Mouse (Mus musculus) hindbrain, embryonic 16.5 days (tissue): ENCODE data around the gene Cdh8. TPM values are rescaled to one million over a fixed set of nuclear protein-coding genes. Genes with fewer than 3 reads are reported as not detected.

Experiments used
- ATAC-seq: fragments of 200-750 bp; cut with Nextera tagmentation; 2 replicates; pipeline ENCODE4 v1.8.0; 2017; ENCODE audit warnings: moderate TSS enrichment, moderate library complexity
- H3K27ac ChIP-seq: fragments of 300-500 bp; sonication (generic); 2 replicates; pipeline ENCODE4 v1.5.1; 2014; ENCODE audit warnings: low read depth, mild to moderate bottlenecking, control low read depth, low read length, moderate library complexity
- H3K27me3 ChIP-seq: fragments of 300-500 bp; sonication (generic); replicated peaks from 2 replicates; pipeline ENCODE4 v1.6.1; 2014; ENCODE audit warnings: low read length; ENCODE audit not compliant: control insufficient read depth, insufficient read depth
- H3K36me3 ChIP-seq: fragments of 300-500 bp; sonication (generic); 2 replicates; pipeline ENCODE4 v1.6.1; 2014; ENCODE audit warnings: mild to moderate bottlenecking, low read length, moderate library complexity, mixed read lengths; ENCODE audit not compliant: control insufficient read depth, insufficient read depth
- H3K4me1 ChIP-seq: fragments of 300-500 bp; sonication (generic); 2 replicates; pipeline ENCODE4 v1.6.1; 2014; ENCODE audit warnings: low read depth, low read length; ENCODE audit not compliant: control insufficient read depth, insufficient read depth
- H3K4me2 ChIP-seq: fragments of 300-500 bp; sonication (generic); 2 replicates; pipeline ENCODE4 v1.6.1; 2014; ENCODE audit warnings: mild to moderate bottlenecking, low read length, control low read depth, moderate library complexity
- H3K4me3 ChIP-seq: fragments of 300-500 bp; sonication (generic); 2 replicates; pipeline ENCODE4 v1.5.1; 2014; ENCODE audit warnings: mild to moderate bottlenecking, low read length, control low read depth, moderate library complexity
- H3K9ac ChIP-seq: fragments of 300-500 bp; sonication (generic); 2 replicates; pipeline ENCODE4 v1.6.1; 2014; ENCODE audit warnings: low read depth, mild to moderate bottlenecking, control low read depth, low read length, moderate library complexity
- H3K9me3 ChIP-seq: fragments of 300-500 bp; sonication (generic); 2 replicates; pipeline ENCODE4 v1.6.1; 2014; ENCODE audit warnings: mild to moderate bottlenecking, low read length, moderate library complexity; ENCODE audit not compliant: control insufficient read depth
- WGBS: fragments of 180-500 bp; shearing (Covaris S2); extraction: QIAGEN DNeasy Blood & Tissue Kit; methylation state at CpG from one replicate; pipeline ENCODE4 v1.1.7; 2014; 5-methylcytosine and 5-hydroxymethylcytosine counted together
- polyA plus RNA-seq: library from polyadenylated mRNA; unstranded; fragments of >200 nt; fragmentation: Nextera tagmentation; extraction: Ambion mirVana; gene quantifications from 2 replicates; pipeline ENCODE4 v1.2.1, GENCODE M21; 2015

The Cdh8 gene
- polyA plus RNA-seq, 1 experiment from 2014 or later: 65.2 TPM

DNA sequence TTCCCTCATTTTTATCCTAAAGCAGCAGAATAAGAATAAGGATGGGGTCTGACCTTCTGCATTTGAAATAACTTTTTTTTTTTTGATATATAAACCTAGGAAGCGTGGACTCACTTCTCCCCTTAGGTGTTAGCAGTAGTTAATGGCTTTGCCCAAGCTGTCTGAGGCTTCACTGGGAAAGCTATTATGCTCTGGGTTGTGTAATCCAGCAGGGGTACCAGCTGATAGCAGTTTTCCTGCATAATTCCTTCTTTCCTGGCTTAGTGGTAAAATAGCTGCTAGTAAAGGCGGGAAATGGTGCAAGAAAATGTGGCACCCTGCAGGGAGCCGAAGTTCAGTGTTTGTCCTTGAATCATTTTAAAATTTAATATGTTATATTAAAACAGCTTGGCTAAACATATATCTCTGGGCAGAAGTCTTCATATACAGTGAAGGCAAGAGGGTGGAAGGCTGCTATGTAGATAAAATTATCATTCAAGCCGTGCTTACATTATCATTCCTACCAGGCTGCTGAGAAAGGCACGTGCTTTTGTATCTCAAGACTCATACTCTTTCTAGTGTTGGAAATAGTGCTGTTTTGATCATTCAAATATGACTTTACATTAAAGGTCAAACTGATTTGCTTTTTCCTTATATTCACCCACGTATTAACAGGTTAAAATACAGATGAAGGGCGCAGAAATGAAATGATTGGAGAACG is 367.5 kb downstream of the Cdh8 start:
- 71% methylated on average over 8 of the region's 8 CpGs for WGBS
- Histone ChIP-seq H3K36me3 (no peaks in the 10 kb centered on the region), H3K4me3 (no peak overlapping the region), H3K27me3 (no peaks in the 10 kb centered on the region), H3K27ac (no peak overlapping the region), H3K9me3 (no peaks in the 10 kb centered on the region), H3K4me2 (no peak overlapping the region), H3K4me1 (no peaks in the 10 kb centered on the region), H3K9ac (no peak overlapping the region)
- no peak for ATAC-seq

DNA sequence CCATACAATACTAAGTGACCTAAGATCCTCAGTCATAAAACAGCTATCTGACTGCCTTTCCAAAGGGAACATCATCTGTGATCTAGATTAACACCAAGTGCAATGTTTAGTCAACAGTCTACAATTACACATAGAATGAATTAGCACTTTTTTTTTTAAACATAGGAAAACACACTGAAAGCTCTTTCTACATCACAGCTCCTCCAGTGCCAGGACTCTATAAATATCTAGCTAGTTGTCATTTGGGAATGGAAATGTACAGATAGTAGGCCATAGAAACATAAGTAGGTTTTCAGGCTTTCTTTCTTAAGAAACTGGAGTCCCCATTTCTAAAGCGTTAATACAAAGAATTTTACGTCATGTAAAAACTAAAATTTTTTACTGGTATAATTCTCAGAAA is 375.8 kb downstream of the Cdh8 start:
- no peak overlapping the region for H3K27ac ChIP-seq
- H3K4me2 ChIP-seq: no peak overlapping the region
- no peak overlapping the region for H3K9ac ChIP-seq
- ATAC-seq: no peak
- WGBS: 97% methylated on average over 2 of the region's 2 CpGs
- H3K4me1 ChIP-seq: no peaks in the 10 kb centered on the region
- no peak overlapping the region for H3K4me3 ChIP-seq
- H3K36me3 ChIP-seq: no peaks in the 10 kb centered on the region
- H3K9me3 ChIP-seq: no peaks in the 10 kb centered on the region
- H3K27me3 ChIP-seq: no peaks in the 10 kb centered on the region

DNA sequence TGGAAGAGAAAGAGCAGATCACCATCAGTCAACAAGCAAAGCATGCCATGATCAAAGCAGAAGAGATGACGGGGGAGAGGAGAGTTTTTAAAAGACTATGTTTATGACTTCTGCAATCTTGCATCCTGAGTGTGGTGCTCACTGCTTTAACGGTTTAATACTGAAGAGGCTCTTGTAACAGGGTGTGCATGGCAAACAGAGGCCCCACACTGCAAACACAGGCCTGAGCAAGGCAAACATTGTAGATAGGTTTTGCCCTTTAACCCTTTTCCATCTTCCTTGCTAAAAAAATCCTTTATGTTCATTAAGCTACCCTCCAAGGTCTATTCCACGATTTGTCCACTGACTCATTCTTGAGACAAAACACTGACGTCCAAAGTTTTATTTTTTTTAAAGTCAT is 385.2 kb downstream of the Cdh8 start:
- Histone ChIP-seq H3K9ac (no peak overlapping the region), H3K4me1 (no peaks in the 10 kb centered on the region), H3K4me3 (no peak overlapping the region), H3K36me3 (no peaks in the 10 kb centered on the region), H3K27ac (no peak overlapping the region), H3K27me3 (no peaks in the 10 kb centered on the region), H3K9me3 (no peaks in the 10 kb centered on the region), H3K4me2 (no peak overlapping the region)
- ATAC-seq: no peak
- 84% methylated on average over 4 of the region's 4 CpGs for WGBS
